Mouse (Mus musculus) hindbrain, embryonic 11.5 days (tissue): ENCODE data around the gene Dvl1. TPM values are rescaled to one million over a fixed set of nuclear protein-coding genes. Genes with fewer than 3 reads are reported as not detected.

Source experiments
- ATAC-seq: fragments of 200-750 bp; cut with Nextera tagmentation; 2 replicates; pipeline ENCODE4 v1.8.0; 2017; ENCODE audit warnings: mild to moderate bottlenecking, moderate TSS enrichment, moderate library complexity; ENCODE audit not compliant: low FRiP score
- DNase-seq: peaks from one replicate; pipeline ENCODE4 v3.0.0-alpha.2; 2015; ENCODE audit warnings: low spot score
- H3K27ac ChIP-seq: fragments of 300-500 bp; sonication (generic); 2 replicates; pipeline ENCODE4 v1.5.1; 2014; ENCODE audit warnings: mild to moderate bottlenecking, low read depth, low read length
- H3K27me3 ChIP-seq: fragments of 300-500 bp; sonication (generic); 2 replicates; pipeline ENCODE4 v1.6.1; 2014; ENCODE audit warnings: mild to moderate bottlenecking, low read length, moderate library complexity, mixed read lengths; ENCODE audit not compliant: control insufficient read depth, insufficient read depth
- H3K36me3 ChIP-seq: fragments of 300-500 bp; sonication (generic); 2 replicates; pipeline ENCODE4 v1.6.1; 2014; ENCODE audit warnings: mild to moderate bottlenecking, low read length, moderate library complexity, mixed read lengths; ENCODE audit not compliant: control insufficient read depth, insufficient read depth
- H3K4me1 ChIP-seq: fragments of 300-500 bp; sonication (generic); replicated peaks from 2 replicates; pipeline ENCODE4 v1.6.1; 2014; ENCODE audit warnings: low read length, mixed read lengths; ENCODE audit not compliant: control insufficient read depth, insufficient read depth
- H3K4me2 ChIP-seq: fragments of 300-500 bp; sonication (generic); replicated peaks from 2 replicates; pipeline ENCODE4 v1.6.1; 2014; ENCODE audit warnings: mild to moderate bottlenecking, low read depth, low read length
- H3K4me3 ChIP-seq: fragments of 300-500 bp; sonication (generic); 2 replicates; pipeline ENCODE4 v1.5.1; 2014; ENCODE audit warnings: low read depth, low read length
- H3K9ac ChIP-seq: fragments of 300-500 bp; sonication (generic); 2 replicates; pipeline ENCODE4 v1.6.1; 2014; ENCODE audit warnings: low read depth, low read length
- H3K9me3 ChIP-seq: fragments of 300-500 bp; sonication (generic); 2 replicates; pipeline ENCODE4 v1.6.1; 2016; ENCODE audit warnings: low read length; ENCODE audit not compliant: control insufficient read depth
- WGBS: fragments of 180-500 bp; shearing (Covaris S2); extraction: QIAGEN DNeasy Blood & Tissue Kit; methylation state at CpG from one replicate; pipeline ENCODE4 v1.1.7; 2014; 5-methylcytosine and 5-hydroxymethylcytosine counted together
- polyA plus RNA-seq: library from polyadenylated mRNA; unstranded; fragments of >200 nt; fragmentation: Nextera tagmentation; extraction: Ambion mirVana; gene quantifications from 2 replicates; pipeline ENCODE4 v1.2.1, GENCODE M21; 2014

Gene Dvl1
- polyA plus RNA-seq, 1 experiment from 2014 or later = 7.5 TPM

- no peak for DNase-seq
- WGBS = 96% methylated on average over 13 of the region's 13 CpGs
- Histone ChIP-seq H3K36me3 (peaks cover 27% of the 10 kb centered on the region), H3K4me3 (no peak overlapping the region), H3K27ac (no peak overlapping the region), H3K4me1 (no peaks in the 10 kb centered on the region), H3K9me3 (no peaks in the 10 kb centered on the region), H3K9ac (no peak overlapping the region), H3K4me2 (no peak overlapping the region), H3K27me3 (no peaks in the 10 kb centered on the region)
- ATAC-seq = no peak
Measured at GRCm38 (mm10) chr4:155903246-155903645, 56.0 kb downstream of the Dvl1 start.

GRCm38 (mm10) chr4:155904318-155905102, 57.3 kb downstream of the Dvl1 start:
- no peak for ATAC-seq

GRCm38 (mm10) chr4:155905634-155906033, 58.4 kb downstream of the Dvl1 start:
- Histone ChIP-seq H3K36me3 (peaks cover 23% of the 10 kb centered on the region), H3K27me3 (no peaks in the 10 kb centered on the region), H3K4me2 (no peak overlapping the region), H3K4me3 (no peak overlapping the region), H3K9ac (no peak overlapping the region), H3K27ac (no peak overlapping the region), H3K4me1 (no peaks in the 10 kb centered on the region), H3K9me3 (no peaks in the 10 kb centered on the region)
- no peak for DNase-seq
- no peak for ATAC-seq
- WGBS = 89% methylated on average over 13 of the region's 13 CpGs

More at GRCm38 (mm10) chr4:155904318-155905102, 57.3 kb downstream of the Dvl1 start:
- Histone ChIP-seq H3K27me3 (no peaks in the 10 kb centered on the region), H3K27ac (no peak overlapping the region), H3K4me3 (no peak overlapping the region), H3K4me2 (no peak overlapping the region), H3K9me3 (no peaks in the 10 kb centered on the region), H3K36me3 (peaks cover 23% of the 10 kb centered on the region), H3K9ac (no peak overlapping the region), H3K4me1 (no peaks in the 10 kb centered on the region)
- WGBS = 91% methylated on average over 13 of the region's 13 CpGs
- peak; percentile 34 for DNase-seq

DNA sequence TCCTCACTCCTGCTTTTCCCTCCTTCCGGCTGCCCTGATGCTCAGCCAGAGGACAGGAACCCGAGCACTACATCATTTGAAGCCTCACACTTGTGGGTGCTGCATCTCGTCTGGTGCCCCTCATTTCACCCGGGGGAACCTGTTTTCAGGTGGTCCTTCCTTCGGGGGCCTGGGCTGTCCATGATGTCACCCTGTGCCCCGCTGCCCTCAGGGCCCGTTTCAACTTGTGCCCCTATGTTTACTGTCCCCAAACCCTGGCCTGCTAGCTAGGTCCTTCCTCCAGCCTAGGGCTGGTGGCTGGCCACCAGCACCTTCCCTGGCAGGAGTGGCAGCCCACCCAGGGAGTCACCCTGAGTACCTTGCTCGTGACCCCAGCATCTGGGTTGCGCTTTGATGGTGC, 58.9 kb downstream of the Dvl1 start:
- no peak overlapping the region for H3K27ac ChIP-seq
- no peak for DNase-seq
- no peak overlapping the region for H3K4me2 ChIP-seq
- WGBS = 87% methylated on average over 9 of the region's 9 CpGs
- no peaks in the 10 kb centered on the region for H3K27me3 ChIP-seq
- H3K9ac ChIP-seq = no peak overlapping the region
- peaks cover 23% of the 10 kb centered on the region for H3K36me3 ChIP-seq
- no peak overlapping the region for H3K4me3 ChIP-seq
- H3K4me1 ChIP-seq = no peaks in the 10 kb centered on the region
- no peaks in the 10 kb centered on the region for H3K9me3 ChIP-seq
- ATAC-seq = no peak

DNA sequence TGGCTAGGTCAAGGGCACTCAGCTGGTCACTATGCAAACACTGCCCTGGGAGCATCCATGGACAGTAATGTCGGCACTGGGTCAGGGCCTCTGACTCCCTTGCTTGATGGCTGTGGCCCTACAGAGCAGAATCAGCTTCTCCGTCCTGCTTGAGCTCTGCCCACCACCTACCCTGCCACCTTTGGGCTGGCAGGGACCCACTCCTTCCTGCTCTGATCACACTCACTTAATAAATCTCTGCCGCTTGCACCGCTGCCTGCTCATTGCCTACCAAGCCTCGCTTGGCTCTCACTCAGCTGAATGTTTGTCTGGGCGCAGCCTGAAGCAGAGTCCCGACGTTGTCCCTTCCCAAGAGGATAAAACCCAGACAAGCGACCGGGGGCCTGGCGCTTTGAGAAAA, 59.8 kb downstream of the Dvl1 start:
- no peak overlapping the region for H3K4me2 ChIP-seq
- no peak overlapping the region for H3K4me3 ChIP-seq
- DNase-seq (no peak), ATAC-seq (no peak)
- H3K36me3 ChIP-seq = peaks cover 20% of the 10 kb centered on the region
- no peaks in the 10 kb centered on the region for H3K9me3 ChIP-seq
- no peak overlapping the region for H3K27ac ChIP-seq
- no peak overlapping the region for H3K9ac ChIP-seq
- H3K4me1 ChIP-seq = no peaks in the 10 kb centered on the region
- 87% methylated on average over 11 of the region's 11 CpGs for WGBS
- no peaks in the 10 kb centered on the region for H3K27me3 ChIP-seq

DNA sequence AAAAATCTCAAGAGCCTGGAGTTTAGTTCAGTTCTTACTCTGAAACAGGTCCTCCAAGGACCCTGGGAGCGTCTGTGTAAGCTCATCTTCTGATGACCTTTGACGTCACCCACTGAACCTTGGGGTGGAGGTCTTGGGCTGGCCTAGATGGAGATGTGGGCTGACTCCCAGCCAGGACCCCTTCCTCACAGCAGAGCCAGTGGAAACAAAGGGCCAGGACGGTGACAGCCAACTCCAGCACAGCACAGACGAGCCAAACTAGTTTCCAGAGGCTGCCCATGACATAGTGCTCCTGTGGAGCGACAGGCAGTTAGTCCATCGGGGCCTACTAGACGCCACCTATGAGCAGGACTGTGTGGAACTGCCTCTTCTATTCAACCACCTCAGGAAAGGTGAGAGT, 61.1 kb downstream of the Dvl1 start:
- DNase-seq (no peak), ATAC-seq (no peak)
- WGBS = 71% methylated on average over 7 of the region's 7 CpGs
- Histone ChIP-seq H3K9me3 (no peaks in the 10 kb centered on the region), H3K4me2 (no peak overlapping the region), H3K4me3 (no peak overlapping the region), H3K36me3 (peaks cover 9% of the 10 kb centered on the region), H3K4me1 (no peaks in the 10 kb centered on the region), H3K27me3 (no peaks in the 10 kb centered on the region), H3K9ac (no peak overlapping the region), H3K27ac (no peak overlapping the region)

DNA sequence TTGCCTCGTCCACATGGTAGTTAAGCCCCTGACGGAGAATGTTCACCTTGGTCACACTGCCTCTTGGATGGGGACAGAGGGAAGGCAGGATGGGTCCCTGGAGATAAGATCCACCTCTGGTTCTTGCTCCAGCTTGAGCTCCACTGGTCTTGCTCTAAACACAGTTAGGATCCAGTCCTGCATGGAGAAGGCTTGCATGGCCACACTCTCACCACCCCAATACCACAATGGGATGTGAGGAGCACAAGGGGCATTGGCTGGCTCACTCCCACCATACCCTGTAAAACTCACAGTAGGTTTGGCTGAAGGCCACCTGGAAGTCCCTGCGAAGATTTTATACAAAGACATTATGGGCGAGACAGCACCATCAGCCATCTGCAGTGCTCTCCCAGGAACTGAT, 61.5 kb downstream of the Dvl1 start:
- DNase-seq (no peak), ATAC-seq (no peak)
- 86% methylated on average over 4 of the region's 4 CpGs for WGBS
- H3K9me3 ChIP-seq = no peaks in the 10 kb centered on the region
- H3K36me3 ChIP-seq = peaks cover 6% of the 10 kb centered on the region
- H3K9ac ChIP-seq = no peak overlapping the region
- H3K4me1 ChIP-seq = no peaks in the 10 kb centered on the region
- H3K27ac ChIP-seq = no peak overlapping the region
- H3K27me3 ChIP-seq = no peaks in the 10 kb centered on the region
- H3K4me2 ChIP-seq = no peak overlapping the region
- H3K4me3 ChIP-seq = no peak overlapping the region

Other genes starting within 250 kb of the Dvl1 start
- 17.0 and 18.1 TPM in 2 replicates for gene Slc35e2, start 246.0 kb upstream of the Dvl1 start, polyA plus RNA-seq
- 74.1 and 77.6 TPM in 2 replicates for gene Cdk11b, start 222.5 kb upstream of the Dvl1 start, polyA plus RNA-seq
- gene Gm10563, start 202.0 kb upstream of the Dvl1 start, polyA plus RNA-seq = not detected in 2 replicates
- 2.6 and 3.1 TPM in 2 replicates for gene Mmp23, start 194.0 kb upstream of the Dvl1 start, polyA plus RNA-seq
- 9.9 and 12.5 TPM in 2 replicates for gene Mib2, start 178.2 kb upstream of the Dvl1 start, polyA plus RNA-seq
- gene Fndc10, start 153.1 kb upstream of the Dvl1 start, polyA plus RNA-seq = 1.6 and 1.8 TPM in 2 replicates
- gene Ssu72, start 142.6 kb upstream of the Dvl1 start, polyA plus RNA-seq = 165 and 168 TPM in 2 replicates
- 0.73 and 0.91 TPM in 2 replicates for gene Tmem240, start 112.6 kb upstream of the Dvl1 start, polyA plus RNA-seq
- gene Atad3a, start 86.3 kb upstream of the Dvl1 start, polyA plus RNA-seq = 70.9 and 79.9 TPM in 2 replicates
- 8.6 and 9.5 TPM in 2 replicates for gene Vwa1, start 72.7 kb upstream of the Dvl1 start, polyA plus RNA-seq
- 0.25 and 0.52 TPM in 2 replicates for gene Tmem88b, start 61.5 kb upstream of the Dvl1 start, polyA plus RNA-seq
- gene Ankrd65, start 57.0 kb upstream of the Dvl1 start, polyA plus RNA-seq = not detected in 2 replicates
- gene Mrpl20, start 44.5 kb upstream of the Dvl1 start, polyA plus RNA-seq = 238 and 242 TPM in 2 replicates
- 163 and 170 TPM in 2 replicates for gene Ccnl2, start 34.9 kb upstream of the Dvl1 start, polyA plus RNA-seq
- gene Aurkaip1, start 16.1 kb upstream of the Dvl1 start, polyA plus RNA-seq = 112 and 123 TPM in 2 replicates
- 31.1 and 36.8 TPM in 2 replicates for gene Mxra8, start 7.7 kb upstream of the Dvl1 start, polyA plus RNA-seq
- gene Tas1r3, start 16.0 kb downstream of the Dvl1 start, polyA plus RNA-seq = 0.46 TPM in 2 replicates
- 19.8 and 22.7 TPM in 2 replicates for gene Cptp, start 22.0 kb downstream of the Dvl1 start, polyA plus RNA-seq
- gene Ints11, start 22.1 kb downstream of the Dvl1 start, polyA plus RNA-seq = 93.1 and 95.4 TPM in 2 replicates
- 41.6 and 43.2 TPM in 2 replicates for gene Pusl1, start 44.4 kb downstream of the Dvl1 start, polyA plus RNA-seq
- 29.0 and 34.7 TPM in 2 replicates for gene Acap3, start 44.4 kb downstream of the Dvl1 start, polyA plus RNA-seq
- gene Ube2j2, start 96.4 kb downstream of the Dvl1 start, polyA plus RNA-seq = 142 and 160 TPM in 2 replicates
- gene C1qtnf12, start 114.9 kb downstream of the Dvl1 start, polyA plus RNA-seq = 21.0 and 24.0 TPM in 2 replicates
- 18.2 and 19.4 TPM in 2 replicates for gene B3galt6, start 145.2 kb downstream of the Dvl1 start, polyA plus RNA-seq
- 136 and 143 TPM in 2 replicates for gene Sdf4, start 145.5 kb downstream of the Dvl1 start, polyA plus RNA-seq
- gene Tnfrsf4, start 166.4 kb downstream of the Dvl1 start, polyA plus RNA-seq = 0.39 and 0.73 TPM in 2 replicates
- gene Tnfrsf18, start 178.8 kb downstream of the Dvl1 start, polyA plus RNA-seq = 0.74 and 2.4 TPM in 2 replicates
- 0.10 TPM in 1 of 2 replicates, not detected in the other for gene Ttll10, start 212.0 kb downstream of the Dvl1 start, polyA plus RNA-seq